Mouse (Mus musculus): ENCODE measurements around the gene Mcee. TPM values are rescaled to one million over a fixed set of nuclear protein-coding genes. Genes with fewer than 3 reads are reported as not detected.

Mcee gene
- total and polyA plus RNA-seq, 3 experiments = 18.2 to 22.6 TPM; not detected in 1

GRCm38 (mm10) chr7:64347813-64348212 is 44.6 kb upstream of the Mcee start:
- TF ChIP-seq MYB (IDR thresholded peaks at IDR 0.05; ENCODE audit: low read depth, low read length) (no peak), JUND (IDR thresholded peaks at IDR 0.05; ENCODE audit: low read depth, low read length) (no peak), ETS1 (IDR thresholded peaks at IDR 0.05; ENCODE audit: low read depth, low read length) (no peak), TBP (IDR thresholded peaks at IDR 0.05; ENCODE audit: low read depth, low read length) (no peak), MEF2A (IDR thresholded peaks at IDR 0.05; ENCODE audit: extremely low read depth, insufficient replicate concordance, low read depth, low read length, poor library complexity, severe bottlenecking) (no peak), MAZ (IDR thresholded peaks at IDR 0.05; ENCODE audit: low read depth, low read length) (no peak), POLR2AphosphoS5 (IDR thresholded peaks at IDR 0.05; ENCODE audit: borderline replicate concordance, low read depth, low read length) (no peak), HCFC1 (IDR thresholded peaks at IDR 0.05; ENCODE audit: low read depth, low read length) (no peak), MAX (IDR thresholded peaks at IDR 0.05; ENCODE audit: low read length) (no peak), USF2 (IDR thresholded peaks at IDR 0.05; ENCODE audit: borderline replicate concordance in 1 of 2, insufficient read depth in 1 of 2, low read depth in 1 of 2, low read length in 2 of 2) (no peak), SIN3A (IDR thresholded peaks at IDR 0.05; ENCODE audit: low read length) (no peak), ZC3H11A (IDR thresholded peaks at IDR 0.05; ENCODE audit: low read depth, low read length) (no peak)
- Histone ChIP-seq H3K79me2 (ENCODE audit: control insufficient read depth, insufficient read depth, low read length, poor library complexity) (no peaks in the 10 kb centered on the region), H3K36me3 (ENCODE audit: control insufficient read depth in 1 of 2, insufficient read depth in 2 of 2, low read length in 2 of 2) (no peaks in the 10 kb centered on the region; a peak in 1 of 4 replicates), H3K4me3 (ENCODE audit: control insufficient read depth in 1 of 2, insufficient read depth in 1 of 2, low read depth in 2 of 2, low read length in 2 of 2) (no peak overlapping the region), H3K9ac (ENCODE audit: control insufficient read depth, low read depth, low read length, poor library complexity, severe bottlenecking) (no peak overlapping the region), H3K27ac (ENCODE audit: control insufficient read depth, low read depth, low read length) (no peak overlapping the region), H3K27me3 (ENCODE audit: control insufficient read depth in 1 of 2, insufficient read depth in 2 of 2, low read length in 2 of 2) (no peaks in the 10 kb centered on the region), H3K9me3 (replicated peaks; ENCODE audit: insufficient read depth, low read length) (no peaks in the 10 kb centered on the region), H3K4me1 (ENCODE audit: control insufficient read depth in 1 of 2, insufficient read depth in 2 of 2, low read length in 2 of 2) (no peaks in the 10 kb centered on the region)
- no peak for DNase-seq (ENCODE audit: low read depth, low spot score)

DNA sequence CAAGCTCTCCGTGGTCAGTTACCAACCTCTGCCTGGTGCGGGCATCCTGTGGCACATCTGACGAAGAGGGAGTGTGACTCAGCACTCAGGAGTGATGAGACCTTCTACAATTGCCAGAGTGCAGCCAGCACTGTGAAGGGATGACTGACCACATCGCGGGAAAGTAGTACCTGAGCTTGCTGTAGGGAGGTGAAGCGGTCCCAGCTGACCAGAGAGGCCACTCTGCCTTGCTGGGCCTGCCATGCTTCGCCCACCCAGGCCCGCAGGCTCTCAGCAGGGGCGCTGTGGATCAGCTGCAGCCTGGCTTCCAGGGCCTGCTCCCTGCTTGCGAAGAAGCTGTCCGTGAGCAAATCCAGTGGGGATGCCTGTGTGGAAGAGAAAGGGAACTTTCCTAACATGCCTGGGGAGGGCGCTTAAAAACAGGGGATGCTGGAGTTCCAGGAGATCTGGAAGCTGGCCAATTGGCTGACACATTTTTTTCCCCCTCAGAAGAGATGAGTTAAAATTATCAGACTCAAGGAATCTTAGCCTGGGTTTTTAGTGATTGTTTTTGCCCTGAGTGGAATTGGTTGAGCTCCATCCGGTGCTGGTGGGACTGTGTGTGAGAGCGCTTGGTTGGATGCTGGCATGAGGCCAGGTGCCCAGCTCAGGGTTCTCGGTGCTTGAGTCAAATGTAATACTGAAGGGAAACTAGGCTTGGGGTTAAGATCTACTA is 43.1 kb upstream of the Mcee start:
- Histone ChIP-seq H3K27ac (ENCODE audit: control insufficient read depth, low read depth, low read length) (no peak overlapping the region), H3K27me3 (ENCODE audit: control insufficient read depth in 1 of 2, insufficient read depth in 2 of 2, low read length in 2 of 2) (no peaks in the 10 kb centered on the region), H3K9me3 (replicated peaks; ENCODE audit: insufficient read depth, low read length) (no peaks in the 10 kb centered on the region), H3K36me3 (ENCODE audit: control insufficient read depth in 1 of 2, insufficient read depth in 2 of 2, low read length in 2 of 2) (no peaks in the 10 kb centered on the region; a peak in 1 of 4 replicates), H3K79me2 (ENCODE audit: control insufficient read depth, insufficient read depth, low read length, poor library complexity) (no peaks in the 10 kb centered on the region), H3K4me3 (ENCODE audit: control insufficient read depth in 1 of 2, insufficient read depth in 1 of 2, low read depth in 2 of 2, low read length in 2 of 2) (no peak overlapping the region), H3K4me1 (ENCODE audit: control insufficient read depth in 1 of 2, insufficient read depth in 2 of 2, low read length in 2 of 2) (no peaks in the 10 kb centered on the region), H3K9ac (ENCODE audit: control insufficient read depth, low read depth, low read length, poor library complexity, severe bottlenecking) (no peak overlapping the region)
- DNase-seq (ENCODE audit: low read depth, low spot score) = no peak
- no peak for TF ChIP-seq ZMIZ1 (IDR thresholded peaks at IDR 0.05; ENCODE audit: low read depth, low read length)
- no peak for TF ChIP-seq MAX (IDR thresholded peaks at IDR 0.05; ENCODE audit: low read length)
- TF ChIP-seq NRF1 (IDR thresholded peaks at IDR 0.05; ENCODE audit: insufficient read depth, low read depth, low read length, poor library complexity, severe bottlenecking) = no peak
- TF ChIP-seq POLR2AphosphoS2 (IDR thresholded peaks at IDR 0.05; ENCODE audit: low read length) = no peak
- TF ChIP-seq E2F4 (IDR thresholded peaks at IDR 0.05; ENCODE audit: borderline replicate concordance, low read depth, low read length) = no peak
- no peak for TF ChIP-seq SMC3 (IDR thresholded peaks at IDR 0.05; ENCODE audit: low read depth, low read length)
- TF ChIP-seq MYB (IDR thresholded peaks at IDR 0.05; ENCODE audit: low read depth, low read length) = no peak
- no peak for TF ChIP-seq BHLHE40 (IDR thresholded peaks at IDR 0.05; ENCODE audit: borderline replicate concordance, low read depth, low read length)
- no peak for TF ChIP-seq CHD2 (IDR thresholded peaks at IDR 0.05; ENCODE audit: low read length)
- TF ChIP-seq CTCF (IDR thresholded peaks at IDR 0.05 in 2 of 3, conservative IDR thresholded peaks at IDR 0.05 in 1 of 3; ENCODE audit: control insufficient read depth in 1 of 3, insufficient read depth in 1 of 3, low read depth in 2 of 3, low read length in 3 of 3, poor library complexity in 1 of 3, severe bottlenecking in 1 of 3) = no peak
- TF ChIP-seq TAL1 (IDR thresholded peaks at IDR 0.05; ENCODE audit: low read length) = no peak
- TF ChIP-seq ZNF384 (IDR thresholded peaks at IDR 0.05; ENCODE audit: low read depth, low read length) = no peak
- no peak for TF ChIP-seq USF2 (IDR thresholded peaks at IDR 0.05; ENCODE audit: borderline replicate concordance in 1 of 2, insufficient read depth in 1 of 2, low read depth in 1 of 2, low read length in 2 of 2)
- no peak for TF ChIP-seq MYC (IDR thresholded peaks at IDR 0.05; ENCODE audit: low read depth, low read length)
- no peak for TF ChIP-seq NELFE (IDR thresholded peaks at IDR 0.05; ENCODE audit: low read depth, low read length)
- TF ChIP-seq ZC3H11A (IDR thresholded peaks at IDR 0.05; ENCODE audit: low read depth, low read length) = no peak
- no peak for TF ChIP-seq JUND (IDR thresholded peaks at IDR 0.05; ENCODE audit: low read depth, low read length)
- TF ChIP-seq CHD1 (IDR thresholded peaks at IDR 0.05; ENCODE audit: low read depth, low read length) = no peak

Data from MEL (cell line).